In the genomic region with DNA sequence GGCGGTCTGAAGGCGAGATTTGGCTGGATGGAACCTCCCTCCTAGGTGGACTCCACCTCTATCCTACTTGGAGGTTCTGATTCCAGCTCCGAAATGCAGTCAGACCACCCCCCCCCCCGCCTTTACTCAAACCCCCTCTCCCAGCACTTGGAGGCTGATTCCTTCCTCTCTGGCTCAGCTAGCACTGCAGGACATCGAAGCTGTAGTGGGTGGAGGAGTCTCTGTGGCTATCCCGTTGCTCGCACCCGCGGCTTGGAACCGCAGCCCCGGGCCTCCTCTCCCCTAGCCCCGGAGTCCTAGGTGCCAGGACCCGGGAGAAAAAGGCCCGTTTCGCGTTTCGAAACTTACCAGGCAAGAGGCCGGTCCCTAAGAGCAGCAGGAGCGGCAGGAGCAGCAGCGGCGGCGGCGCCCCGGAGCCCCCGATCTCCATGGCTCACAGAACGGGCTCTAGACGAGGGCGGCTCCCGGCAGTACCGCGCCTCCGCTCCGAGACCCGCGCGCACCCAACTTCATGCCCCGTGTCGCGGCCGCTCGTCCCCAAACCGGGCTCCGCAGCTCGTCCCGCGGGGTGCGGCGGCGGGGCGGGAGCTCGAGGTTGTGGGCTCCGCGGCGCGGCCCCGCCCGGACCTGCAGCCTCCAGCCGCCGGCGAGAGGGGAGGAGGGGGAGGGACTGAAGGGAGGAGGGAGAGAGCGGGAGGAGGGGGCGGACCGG, we compare ENCODE assay signal across 8 mouse cellular contexts. TPM values are rescaled to one million over a fixed set of nuclear protein-coding genes. Genes with fewer than 3 reads are reported as not detected.
DNase-seq lines count a peak whose midpoint lies in the region; ATAC-seq and TF ChIP-seq lines count a peak whose summit lies in the region.
"Had no signal": no experiment of that assay in that cellular context is flagged by ENCODE, and none has a peak within 500 bp of the region (broad histone marks: within the 10 kb centered on the region; RNA-seq: fewer than 3 reads in every experiment).

No protein-coding gene starts in this region.

- peaks cover 21% of the 10 kb centered on the region for H3K27me3 ChIP-seq in neural tube, embryonic 12.5 days (replicated peaks)

- H3K9me3 ChIP-seq in neural tube, embryonic 12.5 days: no peaks in the 10 kb centered on the region
- H3K9me3 ChIP-seq: megakaryocyte, embryonic 14.5 days had no signal

- ATAC-seq in neural tube, embryonic 12.5 days (ENCODE audit: low FRiP score, low read depth): peak; percentile 29

- H3K27ac ChIP-seq in cortical plate, adult 2 months (ENCODE audit: insufficient read depth, low read length): no peak overlapping the region
- peak overlapping the region; percentile 26; the same call in 1 of the 2 replicates for H3K27ac ChIP-seq in neural tube, embryonic 12.5 days

- TF ChIP-seq CTCF in cortical plate, adult 2 months (IDR thresholded peaks at IDR 0.05; ENCODE audit: extremely low read depth, insufficient read depth, low read length): no peak

- 1% methylated on average over 59 of the region's 63 CpGs for WGBS in neural tube, embryonic 12.5 days

- peak overlapping the region; percentile 64 for H3K4me3 ChIP-seq in cortical plate, adult 2 months (ENCODE audit: insufficient read depth, low read length)
- H3K4me3 ChIP-seq in neural tube, embryonic 12.5 days: peak overlapping the region; percentile 69
- H3K4me3 ChIP-seq: megakaryocyte, embryonic 14.5 days had no signal

- DNase-seq in left cerebral cortex, postnatal 25 days (ENCODE audit: low spot score in 2 of 2): peak; percentile 19 to 31
- DNase-seq in left cerebral cortex, adult 9 months (ENCODE audit: low spot score in 2 of 2): no peak
- peak; percentile 46 for DNase-seq in forelimb bud, embryonic 11.5 days (ENCODE audit: low read depth, low spot score)
- peak; percentile 48 to 64 for DNase-seq in kidney, postnatal 4 days
- no peak for DNase-seq in layer of hippocampus, postnatal 14 days (ENCODE audit: low spot score in 2 of 2)

- H3K4me2 ChIP-seq in neural tube, embryonic 12.5 days (replicated peaks): peak overlapping the region; percentile 83

- TF ChIP-seq POLR2A in cortical plate, adult 2 months (IDR thresholded peaks at IDR 0.05; ENCODE audit: extremely low read depth, insufficient read depth, low read length): no peak

- peak overlapping the region; percentile 84 for H3K9ac ChIP-seq in neural tube, embryonic 12.5 days

- no peaks in the 10 kb centered on the region; the same call in 1 of the 2 replicates for H3K4me1 ChIP-seq in cortical plate, adult 2 months (ENCODE audit: control insufficient read depth, insufficient read depth, low read length)
- H3K4me1 ChIP-seq in neural tube, embryonic 12.5 days: peaks cover 65% of the 10 kb centered on the region

- intact Hi-C loops in left cerebral cortex, postnatal 25 days (cut with DNase I): no loop called here

- H3K36me3 ChIP-seq in neural tube, embryonic 12.5 days: peaks cover 22% of the 10 kb centered on the region

RNA-seq across cellular contexts. Expression of a gene that starts 4.5 kb away (rescaled TPM):
- total RNA-seq in left cerebral cortex, postnatal 25 days (2021): 10 to 100 TPM; 31.2 to 38.2 TPM
- polyA plus RNA-seq in cortical plate, adult 2 months (2012; rRNA removed): 17.6 and 17.7 TPM in 2 replicates
- 61.7 and 65.1 TPM in 2 replicates for polyA plus RNA-seq in neural tube, embryonic 12.5 days (2016; fragmentation: Nextera tagmentation; extraction: Ambion mirVana)
- total RNA-seq in layer of hippocampus, postnatal 14 days (2021): 10 to 100 TPM; 17.9 to 29.9 TPM

RNA-seq across cellular contexts. Expression of a gene that starts 52.5 kb away (rescaled TPM):
- 1 to 10 TPM; 1.2 to 2.0 TPM for total RNA-seq in left cerebral cortex, postnatal 25 days (2021)
- polyA plus RNA-seq in cortical plate, adult 2 months (2012; rRNA removed): 2.8 and 3.1 TPM in 2 replicates
- 1.8 TPM in 2 replicates for polyA plus RNA-seq in neural tube, embryonic 12.5 days (2016; fragmentation: Nextera tagmentation; extraction: Ambion mirVana)
- 1 to 10 TPM; 1.5 to 2.6 TPM for total RNA-seq in layer of hippocampus, postnatal 14 days (2021)

Comparison
In these comparisons a context has a peak if more than half of its experiments do, and no peak if none do; other contexts are left out.
1. DNase-seq: peak in left cerebral cortex, postnatal 25 days (2 of 2), forelimb bud, embryonic 11.5 days (single experiment) and kidney, postnatal 4 days (2 of 2); none in left cerebral cortex, adult 9 months (0 of 2) and layer of hippocampus, postnatal 14 days (0 of 2).